10 mouse cellular contexts compared by ENCODE assay signal in genomic region chr7:127651624-127652023, GRCm38 (mm10). TPM values are rescaled to one million over a fixed set of nuclear protein-coding genes. Genes with fewer than 3 reads are reported as not detected.
DNase-seq lines count a peak whose midpoint lies in the region; ATAC-seq and TF ChIP-seq lines count a peak whose summit lies in the region.
"Had no signal": no experiment of that assay in that cellular context is flagged by ENCODE, and none has a peak within 500 bp of the region (broad histone marks: within the 10 kb centered on the region; RNA-seq: fewer than 3 reads in every experiment).

No protein-coding gene starts in this region.

- peaks cover 9% of the 10 kb centered on the region; the same call in 1 of the 2 replicates for H3K4me1 ChIP-seq in kidney, adult 2 months (ENCODE audit: control insufficient read depth, insufficient read depth, low read length)
- no peaks in the 10 kb centered on the region for H3K4me1 ChIP-seq in midbrain, postnatal 0 days (ENCODE audit: insufficient read depth, low read length)
- 0 out of 2 replicates have a peak, but pooled peaks cover 3% of the 10 kb centered on the region for H3K4me1 ChIP-seq in midbrain, embryonic 15.5 days
- peaks cover 10% of the 10 kb centered on the region for H3K4me1 ChIP-seq in limb, embryonic 10.5 days
- H3K4me1 ChIP-seq in stomach, embryonic 16.5 days (ENCODE audit: control insufficient read depth, insufficient read depth, low read length), result no peaks in the 10 kb centered on the region

- TF ChIP-seq POLR2A in kidney, adult 2 months (IDR thresholded peaks at IDR 0.05; ENCODE audit: low read depth, low read length), result no peak

- no peak for TF ChIP-seq CTCF in kidney, adult 2 months (conservative IDR thresholded peaks at IDR 0.05; ENCODE audit: insufficient read depth, insufficient read length, low read depth, low read length)
- TF ChIP-seq CTCF in midbrain, postnatal 0 days (IDR thresholded peaks at IDR 0.05), result no peak

- 54% methylated on average over 2 of the region's 3 CpGs for WGBS in kidney, adult 2 months
- 81% methylated on average over 2 of the region's 3 CpGs for WGBS in midbrain, postnatal 0 days
- 84% methylated on average over 3 of the region's 3 CpGs for WGBS in midbrain, embryonic 15.5 days
- 89% methylated on average over 3 of the region's 3 CpGs for WGBS in limb, embryonic 10.5 days
- 55% methylated on average over 2 of the region's 3 CpGs for WGBS in stomach, embryonic 16.5 days

- no peak for ATAC-seq in midbrain, postnatal 0 days (ENCODE audit: low FRiP score)
- no peak for ATAC-seq in midbrain, embryonic 15.5 days (replicated peaks)
- ATAC-seq in stomach, embryonic 16.5 days (ENCODE audit: insufficient read depth, low FRiP score), result no peak

- DNase-seq in kidney, adult 2 months, result no peak
- DNase-seq in kidney, postnatal 36 days, result no peak
- DNase-seq in midbrain, postnatal 0 days (ENCODE audit: low spot score), result no peak
- DNase-seq in limb, embryonic 10.5 days (ENCODE audit: low spot score), result no peak
- no peak for DNase-seq in cerebellum, adult 9-11 months
- DNase-seq: cerebellum, adult 2 months; lung, postnatal 10 days had no signal

- H3K9ac ChIP-seq in midbrain, postnatal 0 days (replicated peaks; ENCODE audit: low read length, poor library complexity, severe bottlenecking), result no peak overlapping the region
- no peak overlapping the region for H3K9ac ChIP-seq in midbrain, embryonic 15.5 days
- H3K9ac ChIP-seq in stomach, embryonic 16.5 days (ENCODE audit: low read length), result no peak overlapping the region

- 0 out of 2 replicates have a peak overlapping the region, but pooled peaks have one; percentile 9 for H3K4me2 ChIP-seq in midbrain, postnatal 0 days (ENCODE audit: low read depth, low read length, poor library complexity, severe bottlenecking)
- no peak overlapping the region for H3K4me2 ChIP-seq in midbrain, embryonic 15.5 days
- peak overlapping the region; percentile 44 for H3K4me2 ChIP-seq in stomach, embryonic 16.5 days (ENCODE audit: low read depth, low read length)

- peak overlapping the region; percentile 47 for H3K27ac ChIP-seq in kidney, adult 2 months (ENCODE audit: insufficient read depth, low read depth, low read length)
- H3K27ac ChIP-seq in midbrain, postnatal 0 days (ENCODE audit: low read depth, low read length), result no peak overlapping the region
- no peak overlapping the region for H3K27ac ChIP-seq in midbrain, embryonic 15.5 days
- peak overlapping the region; percentile 69; the same call in 1 of the 2 replicates for H3K27ac ChIP-seq in limb, embryonic 10.5 days
- H3K27ac ChIP-seq in stomach, embryonic 16.5 days (ENCODE audit: low read length), result no peak overlapping the region
- H3K27ac ChIP-seq: hindbrain, embryonic 10.5 days had no signal

- no peaks in the 10 kb centered on the region for H3K27me3 ChIP-seq in kidney, adult 2 months (replicated peaks; ENCODE audit: control insufficient read depth, insufficient read depth, low read length)
- H3K27me3 ChIP-seq in midbrain, postnatal 0 days (ENCODE audit: insufficient read depth, low read length), result no peaks in the 10 kb centered on the region
- no peaks in the 10 kb centered on the region for H3K27me3 ChIP-seq in midbrain, embryonic 15.5 days (replicated peaks)
- H3K27me3 ChIP-seq in limb, embryonic 10.5 days (ENCODE audit: low read depth, poor library complexity, severe bottlenecking), result no peaks in the 10 kb centered on the region
- no peaks in the 10 kb centered on the region for H3K27me3 ChIP-seq in stomach, embryonic 16.5 days (ENCODE audit: control insufficient read depth, insufficient read depth, low read length)

- H3K36me3 ChIP-seq in kidney, adult 2 months (ENCODE audit: control insufficient read depth, insufficient read depth, low read length), result no peaks in the 10 kb centered on the region
- H3K36me3 ChIP-seq in midbrain, postnatal 0 days (ENCODE audit: insufficient read depth, low read length), result no peaks in the 10 kb centered on the region
- no peaks in the 10 kb centered on the region for H3K36me3 ChIP-seq in midbrain, embryonic 15.5 days (replicated peaks)
- H3K36me3 ChIP-seq in limb, embryonic 10.5 days, result no peaks in the 10 kb centered on the region
- no peaks in the 10 kb centered on the region for H3K36me3 ChIP-seq in stomach, embryonic 16.5 days (ENCODE audit: control insufficient read depth, insufficient read depth, low read length)
- H3K36me3 ChIP-seq: hindbrain, embryonic 10.5 days had no signal

- no peak overlapping the region; the same call in 1 of the 2 replicates for H3K4me3 ChIP-seq in kidney, adult 2 months (ENCODE audit: insufficient read depth, low read depth, low read length)
- no peak overlapping the region for H3K4me3 ChIP-seq in midbrain, postnatal 0 days (ENCODE audit: low read depth, low read length)
- H3K4me3 ChIP-seq in midbrain, embryonic 15.5 days, result no peak overlapping the region
- H3K4me3 ChIP-seq in limb, embryonic 10.5 days, result peak overlapping the region; percentile 33; the same call in 1 of the 2 replicates
- peak overlapping the region; percentile 14 for H3K4me3 ChIP-seq in stomach, embryonic 16.5 days (replicated peaks; ENCODE audit: low read length)
- H3K4me3 ChIP-seq: hindbrain, embryonic 10.5 days had no signal

- H3K9me3 ChIP-seq in midbrain, postnatal 0 days (ENCODE audit: low read length), result no peaks in the 10 kb centered on the region
- no peaks in the 10 kb centered on the region for H3K9me3 ChIP-seq in midbrain, embryonic 15.5 days
- H3K9me3 ChIP-seq in limb, embryonic 10.5 days (replicated peaks), result no peaks in the 10 kb centered on the region
- no peaks in the 10 kb centered on the region for H3K9me3 ChIP-seq in stomach, embryonic 16.5 days (replicated peaks; ENCODE audit: control insufficient read depth, low read length)
- H3K9me3 ChIP-seq: hindbrain, embryonic 10.5 days had no signal

RNA-seq across cellular contexts. Expression of gene Zfp629, which starts 36.0 kb away (rescaled TPM):
- 12.3 and 16.9 TPM in 2 replicates for polyA plus RNA-seq in kidney, adult 2 months (2012; rRNA removed)
- 36.1 and 42.6 TPM in 2 replicates for total RNA-seq in midbrain, postnatal 0 days (2014; rRNA removed)
- polyA plus RNA-seq in midbrain, postnatal 0 days (2015; fragmentation: Nextera tagmentation; extraction: Ambion mirVana), result 15.1 and 15.5 TPM in 2 replicates
- polyA plus RNA-seq in midbrain, embryonic 15.5 days (2015; fragmentation: Nextera tagmentation; extraction: Ambion mirVana), result 25.5 and 26.6 TPM in 2 replicates
- 29.0 and 32.9 TPM in 2 replicates for polyA plus RNA-seq in limb, embryonic 10.5 days (2016; fragmentation: Nextera tagmentation; extraction: Ambion mirVana)
- 10.4 and 10.9 TPM in 2 replicates for polyA plus RNA-seq in stomach, embryonic 16.5 days (2015; fragmentation: Nextera tagmentation; extraction: Ambion mirVana)

RNA-seq across cellular contexts. Expression of gene Bcl7c, which starts 57.1 kb away (rescaled TPM):
- polyA plus RNA-seq in kidney, adult 2 months (2012; rRNA removed), result 24.5 and 25.9 TPM in 2 replicates
- 115 and 131 TPM in 2 replicates for total RNA-seq in midbrain, postnatal 0 days (2014; rRNA removed)
- 41.3 and 49.2 TPM in 2 replicates for polyA plus RNA-seq in midbrain, postnatal 0 days (2015; fragmentation: Nextera tagmentation; extraction: Ambion mirVana)
- polyA plus RNA-seq in midbrain, embryonic 15.5 days (2015; fragmentation: Nextera tagmentation; extraction: Ambion mirVana), result 52.9 and 59.2 TPM in 2 replicates
- polyA plus RNA-seq in limb, embryonic 10.5 days (2016; fragmentation: Nextera tagmentation; extraction: Ambion mirVana), result 77.9 and 79.5 TPM in 2 replicates
- polyA plus RNA-seq in stomach, embryonic 16.5 days (2015; fragmentation: Nextera tagmentation; extraction: Ambion mirVana), result 26.2 and 33.1 TPM in 2 replicates

Comparison
In these comparisons a context has a peak if more than half of its experiments do, and no peak if none do; other contexts are left out.
1. H3K27ac ChIP-seq: peak in kidney, adult 2 months (single experiment) and limb, embryonic 10.5 days (single experiment); none in midbrain, postnatal 0 days (single experiment), midbrain, embryonic 15.5 days (single experiment) and stomach, embryonic 16.5 days (single experiment).
2. H3K4me3 ChIP-seq: peak in limb, embryonic 10.5 days (single experiment) and stomach, embryonic 16.5 days (single experiment); none in kidney, adult 2 months (single experiment), midbrain, postnatal 0 days (single experiment) and midbrain, embryonic 15.5 days (single experiment).